Mouse (Mus musculus) forebrain, embryonic 11.5 days (tissue): Measurements from ENCODE around the gene E130114P18Rik. TPM values are rescaled to one million over a fixed set of nuclear protein-coding genes. Genes with fewer than 3 reads are reported as not detected.

Experiments
- ATAC-seq: fragments of 200-750 bp; cut with Nextera tagmentation; replicated peaks from 2 replicates; pipeline ENCODE4 v1.8.0; 2017; ENCODE audit warnings: moderate TSS enrichment; ENCODE audit not compliant: low FRiP score
- DNase-seq: peaks from one replicate; pipeline ENCODE4 v3.0.0-alpha.2; 2017; ENCODE audit warnings: low spot score
- H3K27ac ChIP-seq: fragments of 300-500 bp; sonication (generic); 2 replicates; pipeline ENCODE4 v1.5.1; 2014; ENCODE audit warnings: low read depth, low read length
- H3K27me3 ChIP-seq: fragments of 300-500 bp; sonication (generic); 2 replicates; pipeline ENCODE4 v1.6.1; 2014; ENCODE audit warnings: mild to moderate bottlenecking, low read length, mixed read lengths; ENCODE audit not compliant: control insufficient read depth, insufficient read depth
- H3K36me3 ChIP-seq: fragments of 300-500 bp; sonication (generic); 2 replicates; pipeline ENCODE4 v1.6.1; 2014; ENCODE audit warnings: mild to moderate bottlenecking, low read length, moderate library complexity, mixed read lengths; ENCODE audit not compliant: control insufficient read depth, insufficient read depth
- H3K4me1 ChIP-seq: fragments of 300-500 bp; sonication (generic); replicated peaks from 2 replicates; pipeline ENCODE4 v1.6.1; 2014; ENCODE audit warnings: low read length, mixed read lengths; ENCODE audit not compliant: control insufficient read depth, insufficient read depth
- H3K4me2 ChIP-seq: fragments of 300-500 bp; sonication (generic); 2 replicates; pipeline ENCODE4 v1.6.1; 2014; ENCODE audit warnings: low read depth, mild to moderate bottlenecking, low read length, moderate library complexity, mixed read lengths; ENCODE audit not compliant: severe bottlenecking
- H3K4me3 ChIP-seq: fragments of 300-500 bp; sonication (generic); 2 replicates; pipeline ENCODE4 v1.5.1; 2014; ENCODE audit warnings: low read depth, low read length
- H3K9ac ChIP-seq: fragments of 300-500 bp; sonication (generic); 2 replicates; pipeline ENCODE4 v1.6.1; 2014; ENCODE audit warnings: low read length
- H3K9me3 ChIP-seq: fragments of 300-500 bp; sonication (generic); 2 replicates; pipeline ENCODE4 v1.6.1; 2016; ENCODE audit warnings: low read length, mixed read lengths; ENCODE audit not compliant: control insufficient read depth
- WGBS: fragments of 180-500 bp; shearing (Covaris S2); extraction: QIAGEN DNeasy Blood & Tissue Kit; methylation state at CpG from one replicate; pipeline ENCODE4 v1.1.7; 2014; 5-methylcytosine and 5-hydroxymethylcytosine counted together
- polyA plus RNA-seq: library from polyadenylated mRNA; unstranded; fragments of >200 nt; fragmentation: Nextera tagmentation; extraction: Ambion mirVana; gene quantifications from 2 replicates; pipeline ENCODE4 v1.2.1, GENCODE M21; 2014

Gene E130114P18Rik
- polyA plus RNA-seq, 1 experiment from 2014 or later, result 45.7 TPM

GRCm38 (mm10) chr4:97587412-97588010 is 190.4 kb downstream of the E130114P18Rik start:
- Histone ChIP-seq H3K27ac (no peak overlapping the region), H3K9me3 (no peaks in the 10 kb centered on the region)
- DNase-seq, result no peak

GRCm38 (mm10) chr4:97585170-97585569 is 192.7 kb downstream of the E130114P18Rik start:
- ATAC-seq (no peak), DNase-seq (no peak)
- no peak overlapping the region for H3K4me3 ChIP-seq
- H3K36me3 ChIP-seq, result no peaks in the 10 kb centered on the region
- no peaks in the 10 kb centered on the region for H3K27me3 ChIP-seq
- no peak overlapping the region; the same call in 1 of the 2 replicates for H3K9ac ChIP-seq
- H3K9me3 ChIP-seq, result no peaks in the 10 kb centered on the region
- H3K4me1 ChIP-seq, result peaks cover 12% of the 10 kb centered on the region; the same call in 1 of the 2 replicates
- 52% methylated on average over 7 of the region's 7 CpGs for WGBS
- H3K4me2 ChIP-seq, result no peak overlapping the region
- H3K27ac ChIP-seq, result no peak overlapping the region

More at GRCm38 (mm10) chr4:97587412-97588010, 190.4 kb downstream of the E130114P18Rik start:
- Histone ChIP-seq H3K36me3 (no peaks in the 10 kb centered on the region), H3K4me1 (peaks cover 7% of the 10 kb centered on the region; the same call in 1 of the 2 replicates), H3K9ac (no peak overlapping the region), H3K4me3 (no peak overlapping the region), H3K27me3 (no peaks in the 10 kb centered on the region), H3K4me2 (no peak overlapping the region)
- ATAC-seq, result no peak
- 66% methylated on average over 9 of the region's 9 CpGs for WGBS

GRCm38 (mm10) chr4:97584445-97585130 is 193.3 kb downstream of the E130114P18Rik start:
- no peaks in the 10 kb centered on the region for H3K27me3 ChIP-seq
- ATAC-seq, result no peak; the same call in 1 of the 2 replicates
- WGBS, result 20% methylated on average over 9 of the region's 9 CpGs
- H3K36me3 ChIP-seq, result no peaks in the 10 kb centered on the region
- H3K4me1 ChIP-seq, result peaks cover 12% of the 10 kb centered on the region
- peak overlapping the region; percentile 92 for H3K27ac ChIP-seq
- H3K9ac ChIP-seq, result peak overlapping the region; percentile 55
- peak overlapping the region; percentile 28 for H3K4me3 ChIP-seq
- H3K4me2 ChIP-seq, result peak overlapping the region; percentile 49; the same call in 1 of the 2 replicates
- H3K9me3 ChIP-seq, result no peaks in the 10 kb centered on the region
- peak; percentile 72 for DNase-seq

- Histone ChIP-seq H3K4me2 (peak overlapping the region; percentile 49), H3K4me3 (peak overlapping the region; percentile 28), H3K27ac (peak overlapping the region; percentile 92), H3K36me3 (no peaks in the 10 kb centered on the region), H3K9me3 (no peaks in the 10 kb centered on the region), H3K27me3 (no peaks in the 10 kb centered on the region), H3K4me1 (peaks cover 14% of the 10 kb centered on the region), H3K9ac (peak overlapping the region; percentile 65)
- DNase-seq, result no peak
- peak; percentile 44 for ATAC-seq
- 20% methylated on average over 15 of the region's 15 CpGs for WGBS
These were observed 195.0 kb downstream of the E130114P18Rik start for GRCm38 (mm10) chr4:97582796-97583430.

- H3K4me2 ChIP-seq, result peak overlapping the region; percentile 49
- no peaks in the 10 kb centered on the region for H3K9me3 ChIP-seq
- H3K27ac ChIP-seq, result peak overlapping the region; percentile 92
- H3K4me3 ChIP-seq, result peak overlapping the region; percentile 28
- H3K27me3 ChIP-seq, result no peaks in the 10 kb centered on the region
- WGBS, result 53% methylated on average over 3 of the region's 3 CpGs
- H3K9ac ChIP-seq, result peak overlapping the region; percentile 41
- ATAC-seq (no peak), DNase-seq (no peak)
- H3K36me3 ChIP-seq, result no peaks in the 10 kb centered on the region
- H3K4me1 ChIP-seq, result peaks cover 13% of the 10 kb centered on the region
These were observed 195.8 kb downstream of the E130114P18Rik start for GRCm38 (mm10) chr4:97582064-97582415.

GRCm38 (mm10) chr4:97581314-97582063 is 196.4 kb downstream of the E130114P18Rik start:
- ATAC-seq (no peak), DNase-seq (no peak)
- H3K4me1 ChIP-seq, result peaks cover 13% of the 10 kb centered on the region
- H3K4me3 ChIP-seq, result peak overlapping the region; percentile 28
- H3K9ac ChIP-seq, result peak overlapping the region; percentile 41
- WGBS, result 42% methylated on average over 12 of the region's 12 CpGs
- no peaks in the 10 kb centered on the region for H3K9me3 ChIP-seq
- no peaks in the 10 kb centered on the region for H3K36me3 ChIP-seq
- peak overlapping the region; percentile 49 for H3K4me2 ChIP-seq
- H3K27me3 ChIP-seq, result no peaks in the 10 kb centered on the region
- peak overlapping the region; percentile 92 for H3K27ac ChIP-seq

GRCm38 (mm10) chr4:97580906-97581305 is 197.0 kb downstream of the E130114P18Rik start:
- Histone ChIP-seq H3K27me3 (no peaks in the 10 kb centered on the region), H3K4me3 (no peak overlapping the region), H3K4me2 (peak overlapping the region; percentile 49; the same call in 1 of the 2 replicates), H3K4me1 (peaks cover 13% of the 10 kb centered on the region), H3K27ac (no peak overlapping the region; the same call in 1 of the 2 replicates), H3K9ac (no peak overlapping the region), H3K9me3 (no peaks in the 10 kb centered on the region), H3K36me3 (no peaks in the 10 kb centered on the region)
- 62% methylated on average over 7 of the region's 7 CpGs for WGBS
- ATAC-seq (no peak), DNase-seq (no peak)

- Histone ChIP-seq H3K4me2 (no peak overlapping the region), H3K27me3 (no peaks in the 10 kb centered on the region), H3K4me1 (peaks cover 13% of the 10 kb centered on the region), H3K9me3 (no peaks in the 10 kb centered on the region), H3K4me3 (no peak overlapping the region), H3K27ac (no peak overlapping the region), H3K36me3 (no peaks in the 10 kb centered on the region), H3K9ac (no peak overlapping the region)
- no peak for ATAC-seq
- no peak for DNase-seq
- 84% methylated on average over 9 of the region's 9 CpGs for WGBS
These were observed 199.2 kb downstream of the E130114P18Rik start for GRCm38 (mm10) chr4:97578571-97579165.
